Mouse (Mus musculus) layer of hippocampus, adult 8-10 months (tissue): ENCODE measurements around the gene Tbc1d16. TPM values are rescaled to one million over a fixed set of nuclear protein-coding genes. Genes with fewer than 3 reads are reported as not detected.

Experiments
- DNase-seq, 2 experiments: peaks; one replicate each; pipeline ENCODE4 v3.0.0; 2022; ENCODE audit warnings: low spot score in 2 of 2
- total RNA-seq, 4 experiments: library from RNA; stranded (reverse); gene quantifications; 2 replicates each; pipeline ENCODE4 v1.2.4; 2022

Gene Tbc1d16
- total RNA-seq, 4 experiments from 2014 or later = 35.4 to 39.4 (median 36.7) TPM

DNA sequence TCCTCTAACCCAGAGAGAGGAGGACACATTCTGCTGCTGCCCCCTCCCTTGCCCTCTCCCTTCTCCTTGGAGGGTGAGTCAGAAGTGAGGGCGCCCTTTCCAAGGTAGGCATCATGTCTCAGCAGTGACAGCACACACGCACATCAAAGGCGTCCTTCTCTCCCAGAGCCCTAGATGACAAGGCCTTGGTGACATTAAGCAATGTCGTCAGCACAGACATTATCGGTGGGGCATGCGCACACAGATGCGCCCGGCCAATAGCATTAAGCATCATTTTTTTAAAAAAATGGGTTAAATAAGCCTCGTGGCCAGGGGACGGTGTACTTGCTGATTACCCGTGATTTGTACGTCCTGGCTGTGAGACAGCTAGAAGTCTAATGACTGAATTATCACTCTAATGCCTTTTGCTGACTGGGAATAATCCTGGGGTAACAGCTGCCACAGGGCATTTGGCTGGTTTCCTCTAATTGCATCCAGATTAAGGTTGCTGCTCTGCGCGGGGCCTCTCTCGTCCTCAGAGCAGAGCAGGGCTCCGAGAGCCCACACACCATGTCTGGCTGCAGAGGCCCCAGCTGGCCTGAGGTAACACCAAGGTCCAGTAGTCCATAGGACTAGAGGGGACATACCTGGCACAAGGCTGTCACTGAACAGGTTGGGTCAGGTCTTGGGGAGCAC is 83.4 kb downstream of the Tbc1d16 start:
- no peak for DNase-seq

DNA sequence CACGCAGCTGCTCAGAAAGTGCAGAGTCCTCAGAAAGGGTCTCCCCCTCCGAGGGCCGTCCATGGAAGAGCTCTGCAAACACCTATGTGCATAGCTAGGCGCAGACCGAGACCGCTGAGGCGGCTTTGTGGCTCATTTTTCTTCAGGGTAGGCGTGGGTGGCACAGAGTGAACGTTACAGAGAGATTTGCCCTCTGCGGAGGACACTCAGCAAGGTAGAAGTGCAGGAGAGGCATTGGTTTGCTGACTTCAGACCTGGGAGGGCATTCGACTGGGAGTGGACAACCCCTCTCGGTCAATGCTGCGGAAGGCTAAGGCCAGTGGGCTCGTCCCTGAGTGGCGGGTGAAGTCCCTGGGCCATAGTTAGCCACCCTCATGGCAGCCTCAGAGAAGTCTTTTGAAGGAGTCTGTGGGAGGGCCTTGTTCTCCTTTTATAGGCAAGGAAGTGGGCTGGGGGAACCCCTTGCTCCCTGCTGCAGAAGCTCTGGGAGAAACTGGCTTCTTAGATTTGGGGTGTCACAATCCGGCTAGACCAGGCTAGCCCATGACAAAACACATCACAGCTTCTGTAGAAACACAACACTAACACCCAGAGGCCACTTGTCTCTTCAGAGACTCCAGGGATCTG is 84.8 kb downstream of the Tbc1d16 start:
- no peak for DNase-seq

DNA sequence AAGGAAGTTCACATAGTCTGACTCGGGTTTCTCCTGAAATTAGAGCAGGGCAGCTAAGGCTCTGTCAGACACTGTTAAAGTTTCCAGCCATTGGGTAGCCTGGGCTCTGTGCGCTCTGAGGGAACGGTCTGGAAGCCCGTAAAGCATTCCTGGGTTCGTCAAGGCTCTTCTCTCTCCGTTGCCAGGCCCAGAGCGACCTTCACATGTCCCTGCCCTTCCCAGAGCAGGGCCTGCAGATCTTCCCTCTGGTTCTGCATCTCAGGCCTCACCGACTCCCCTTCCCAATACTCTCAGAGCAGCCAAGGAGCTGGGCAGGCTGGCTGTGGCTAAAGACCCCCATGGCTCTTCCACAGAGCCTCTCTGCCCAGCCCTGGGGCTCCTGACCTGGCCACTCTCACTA is 85.7 kb downstream of the Tbc1d16 start:
- DNase-seq = no peak

DNA sequence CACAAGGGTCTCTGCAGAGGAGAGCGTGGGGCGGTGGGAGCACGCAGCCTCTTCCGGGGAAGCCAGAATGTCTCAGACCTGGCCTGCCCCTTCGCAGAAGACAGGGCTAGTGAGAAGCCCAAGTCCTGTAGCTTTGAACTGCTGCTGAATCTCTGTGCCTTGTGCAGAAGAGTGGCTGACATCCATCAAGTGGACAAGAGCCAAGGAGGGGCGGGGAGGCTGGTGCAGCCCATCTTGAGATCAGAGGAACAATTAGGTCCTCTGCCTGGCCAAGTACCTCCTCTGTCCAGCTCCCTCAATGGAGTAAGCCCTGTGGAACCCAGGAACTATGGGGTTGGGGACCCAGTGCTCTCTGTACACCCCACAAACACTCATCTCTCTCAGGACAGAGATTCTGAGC is 89.3 kb downstream of the Tbc1d16 start:
- no peak for DNase-seq

DNA sequence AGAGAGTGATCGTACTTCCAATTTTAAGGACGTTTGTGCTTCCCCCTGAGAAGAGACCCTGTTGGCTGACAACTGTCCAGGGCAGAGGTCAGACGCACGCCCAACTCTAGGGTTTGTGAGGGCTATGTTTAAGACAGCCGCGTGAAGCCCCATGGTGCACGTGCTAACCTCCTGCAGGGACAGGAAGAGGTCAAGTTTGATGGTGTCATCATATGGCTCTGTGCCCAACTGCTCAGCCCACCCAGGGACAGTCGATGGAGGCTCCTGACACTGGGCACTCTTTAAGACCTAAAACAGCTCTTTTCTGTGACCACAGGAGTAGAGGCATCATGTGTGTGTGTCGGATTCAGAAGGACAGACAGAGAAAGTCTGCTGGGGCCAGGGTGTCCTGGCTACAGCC is 90.1 kb downstream of the Tbc1d16 start:
- DNase-seq = no peak

DNA sequence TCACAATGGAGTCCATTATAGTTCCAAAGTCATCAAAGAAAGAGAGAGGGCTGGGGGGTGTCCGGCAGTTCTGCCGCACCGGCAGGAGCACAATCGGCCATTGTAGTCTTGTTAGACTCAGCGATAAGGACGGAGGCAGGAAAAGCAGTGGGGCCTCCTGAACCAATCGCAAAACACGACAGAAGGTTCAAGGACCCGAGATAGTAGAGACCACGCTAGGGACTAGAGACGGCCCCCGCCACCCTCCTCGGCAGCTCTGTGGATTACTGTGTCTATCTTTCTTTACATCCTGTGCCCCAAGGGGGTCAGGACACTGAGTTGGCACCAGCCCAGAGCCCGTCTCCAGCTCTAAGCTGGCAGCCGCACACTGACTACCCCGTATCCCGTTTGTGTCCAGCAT is 93.7 kb downstream of the Tbc1d16 start:
- DNase-seq = no peak

DNA sequence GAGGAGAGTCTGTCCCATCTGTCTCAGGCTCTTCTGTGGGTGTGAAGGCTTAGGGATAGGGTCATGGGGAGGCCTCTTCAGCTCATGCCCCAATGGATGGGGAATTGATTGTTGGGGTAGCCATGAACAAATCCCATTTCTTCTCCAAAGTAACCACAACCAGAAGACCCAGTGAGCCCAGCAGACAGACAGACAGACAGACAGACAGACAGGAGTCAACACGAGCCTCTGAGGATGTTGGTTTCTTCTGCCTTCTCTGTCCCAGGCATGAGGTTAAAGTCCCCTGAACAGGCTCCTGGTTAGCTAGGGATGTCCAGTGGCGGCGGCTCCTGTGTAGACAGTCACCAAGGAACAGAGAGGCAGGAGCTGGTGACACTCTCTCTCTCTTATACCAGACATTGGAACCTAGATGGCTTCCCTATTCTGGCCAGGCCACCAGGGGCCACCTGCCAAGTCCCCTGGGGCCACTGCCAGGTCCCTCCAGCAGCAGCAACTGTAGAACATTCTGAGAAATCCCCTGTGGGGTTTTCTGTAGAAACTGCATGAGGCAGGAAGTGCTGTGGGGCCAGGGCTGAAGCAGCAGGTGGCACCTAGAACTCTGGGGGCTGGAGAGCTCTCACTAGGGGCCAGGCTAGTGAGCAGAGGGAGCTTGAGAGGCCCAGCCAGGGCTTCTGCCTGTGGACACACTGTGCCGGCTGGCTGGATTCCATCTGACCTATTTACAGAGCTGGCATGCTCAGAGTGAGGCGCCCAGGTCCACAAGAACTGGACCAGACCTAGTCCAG is 94.7 kb downstream of the Tbc1d16 start:
- DNase-seq = peak; percentile 32 to 50

DNA sequence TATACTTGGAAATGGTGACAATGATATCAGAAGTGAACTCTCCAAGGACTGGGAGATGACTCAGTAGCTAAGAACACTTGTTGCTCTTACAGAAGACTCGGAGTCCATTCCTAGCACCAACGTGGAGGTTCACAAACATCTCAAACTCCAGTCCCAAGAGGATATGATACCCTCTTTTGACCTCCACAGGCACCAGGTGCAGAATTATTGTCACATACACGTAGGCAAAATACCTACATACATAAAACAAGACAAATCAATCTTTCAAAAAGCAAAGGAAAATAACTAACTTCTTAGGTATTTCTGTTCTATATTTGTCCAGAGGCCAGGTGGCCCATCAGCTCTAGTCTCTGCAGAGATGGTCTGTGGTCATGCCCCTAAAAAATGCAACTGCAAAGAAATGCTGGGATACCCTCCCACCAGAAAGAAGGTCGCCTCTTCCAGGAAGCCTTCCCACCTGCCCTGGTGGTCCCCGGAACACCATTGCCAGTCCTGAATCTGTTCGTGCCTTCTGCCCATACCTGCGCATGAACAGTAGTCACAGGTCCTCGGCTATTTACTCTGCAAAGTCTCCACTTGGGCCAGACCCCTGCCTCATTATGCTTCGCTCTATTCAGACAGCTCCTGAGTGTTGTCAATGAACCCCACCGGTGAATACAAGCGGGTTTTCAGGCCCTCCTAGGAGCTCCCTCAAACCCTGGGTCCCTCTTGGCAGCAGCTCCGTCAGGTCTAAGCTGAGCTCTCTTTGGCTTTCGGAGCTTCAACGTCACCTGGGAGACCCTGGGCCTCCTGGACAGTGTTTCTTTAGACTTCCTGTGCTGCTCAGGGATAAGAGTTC is 95.9 kb downstream of the Tbc1d16 start:
- no peak for DNase-seq

DNA sequence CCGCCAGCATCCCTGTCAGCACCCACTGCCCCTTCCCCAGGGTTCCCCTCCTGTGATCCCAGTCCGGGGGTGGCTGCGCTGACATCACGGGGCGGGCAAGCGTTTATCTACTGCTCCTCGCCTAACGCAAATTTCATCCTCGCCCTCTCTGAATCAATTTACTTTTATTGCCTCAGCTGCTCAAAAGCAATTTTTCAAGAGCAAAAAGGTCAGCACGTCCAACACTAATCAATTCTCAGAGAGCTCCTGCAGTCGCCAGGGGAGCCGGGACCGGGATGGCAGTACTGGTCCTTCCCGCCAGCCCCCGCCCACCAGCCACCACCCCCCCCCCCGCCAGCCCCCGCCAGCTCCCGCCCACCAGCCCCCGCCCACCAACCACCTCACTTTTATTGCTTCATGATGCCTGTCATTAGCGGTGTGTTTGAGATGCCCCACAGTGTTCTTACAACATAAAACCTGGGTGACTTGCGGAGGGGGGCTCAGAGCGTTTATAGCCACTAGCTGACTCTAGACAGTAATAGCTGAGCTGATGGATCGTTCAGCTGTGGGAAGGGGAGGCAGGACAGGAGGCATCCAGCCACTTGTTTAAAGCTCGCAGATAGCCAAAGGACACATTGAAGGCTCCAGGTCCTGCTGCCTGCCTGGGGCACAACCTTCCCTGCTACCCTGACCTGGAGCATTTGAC is 98.1 kb downstream of the Tbc1d16 start:
- no peak for DNase-seq

DNA sequence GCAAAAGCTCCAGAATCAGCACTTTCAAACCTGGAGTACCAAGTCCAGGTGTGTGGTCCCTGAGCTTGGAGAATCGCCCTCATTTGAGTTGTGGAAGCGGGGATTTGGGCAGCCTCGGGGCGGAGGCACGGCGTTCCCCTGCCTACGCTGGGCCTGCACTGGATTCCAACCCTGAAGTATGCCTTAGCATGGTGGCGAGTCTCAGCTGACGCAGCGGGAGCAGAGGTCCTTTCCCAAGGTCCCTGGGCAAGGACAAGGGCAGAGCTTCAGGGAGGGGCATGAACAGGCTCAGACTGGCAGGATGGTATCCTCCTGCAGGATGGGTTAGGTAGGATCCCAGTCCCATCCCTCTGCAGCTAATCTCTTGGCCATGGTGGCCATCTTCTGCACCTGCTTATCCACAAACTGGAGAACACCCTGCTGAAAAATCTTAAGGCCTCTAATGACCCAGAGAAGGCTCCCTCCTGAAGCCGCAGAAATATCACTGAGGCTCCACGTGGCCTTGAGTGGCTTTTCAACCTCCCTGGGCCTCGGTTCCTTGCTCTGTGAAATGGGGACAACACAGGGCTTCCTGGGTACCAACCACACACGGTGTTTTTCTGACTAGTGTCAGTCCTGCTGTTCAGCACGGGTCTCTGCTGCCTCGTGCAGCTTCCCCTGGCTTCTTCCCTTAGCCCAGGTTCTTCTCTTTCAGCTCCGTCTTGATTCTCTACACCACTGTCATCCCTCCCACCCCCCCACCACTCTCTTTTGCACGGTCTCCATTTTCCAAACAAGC is 98.8 kb downstream of the Tbc1d16 start:
- no peak for DNase-seq

DNA sequence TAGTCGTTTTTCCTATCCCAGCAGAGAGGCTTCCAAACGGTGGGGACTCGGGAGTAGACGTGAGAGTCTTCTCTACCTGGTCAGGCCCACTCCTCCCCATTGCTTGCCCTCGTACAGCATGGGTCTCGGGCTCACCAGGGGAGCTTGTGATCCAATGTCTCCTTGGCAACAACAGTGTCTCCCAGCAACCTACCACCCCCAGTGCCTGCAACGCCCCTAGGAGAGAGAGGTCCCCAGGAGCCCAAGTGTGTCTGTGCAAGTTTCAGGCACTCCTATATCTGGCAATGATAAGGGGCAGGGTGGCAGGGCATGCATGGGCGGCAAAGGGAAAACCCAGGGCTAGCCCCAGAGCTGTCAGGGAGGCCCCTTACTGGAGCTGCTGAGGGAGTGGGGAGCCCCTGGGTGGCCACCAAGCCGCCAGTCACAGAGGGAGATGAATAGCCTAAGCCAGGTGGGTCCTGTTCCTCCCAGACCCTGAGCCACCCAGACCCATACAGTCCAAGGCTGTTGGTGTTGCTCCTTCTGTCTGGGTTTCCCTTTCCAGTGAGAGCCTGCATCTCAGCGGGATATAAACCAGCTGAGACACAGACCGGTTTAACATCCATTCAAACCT is 99.5 kb downstream of the Tbc1d16 start:
- DNase-seq = no peak

DNA sequence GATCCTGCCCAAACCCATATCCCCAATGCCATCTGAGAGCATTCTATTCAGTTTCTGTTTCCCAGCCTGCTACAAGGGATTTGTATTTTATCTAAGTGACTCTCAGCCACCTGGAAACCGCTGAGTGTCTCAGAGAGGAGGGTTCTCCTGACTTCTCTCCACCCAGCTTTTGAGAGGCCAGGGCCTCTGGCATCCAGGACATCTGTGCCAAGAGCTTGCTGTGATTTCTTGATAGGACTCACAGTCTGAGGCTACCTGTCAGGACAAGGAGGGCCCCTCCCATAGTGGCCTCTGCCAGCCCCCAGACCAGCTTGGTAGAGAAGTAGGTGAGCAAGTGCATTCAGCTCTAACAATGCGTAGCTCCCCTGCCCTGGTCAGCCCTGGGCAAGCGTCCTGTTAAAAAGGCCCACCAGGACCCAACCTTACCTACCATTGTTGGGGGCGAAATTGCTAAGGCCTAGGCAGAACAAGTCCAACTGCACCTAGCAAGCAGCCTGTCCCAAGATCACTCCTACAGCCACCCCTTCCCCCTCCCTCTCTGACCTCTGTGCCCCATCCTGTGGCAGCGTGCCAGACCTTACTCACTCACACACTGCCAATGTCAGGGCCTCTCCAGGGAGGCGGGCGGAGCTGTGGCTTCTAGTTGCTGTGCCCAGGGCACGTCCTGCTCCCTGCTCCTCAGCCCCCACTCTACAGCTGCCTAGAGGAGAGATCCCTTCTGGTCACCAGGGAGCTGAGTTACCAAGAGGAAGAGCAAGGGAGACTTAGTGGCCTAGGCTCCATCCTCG is 100.4 kb downstream of the Tbc1d16 start:
- no peak for DNase-seq

DNA sequence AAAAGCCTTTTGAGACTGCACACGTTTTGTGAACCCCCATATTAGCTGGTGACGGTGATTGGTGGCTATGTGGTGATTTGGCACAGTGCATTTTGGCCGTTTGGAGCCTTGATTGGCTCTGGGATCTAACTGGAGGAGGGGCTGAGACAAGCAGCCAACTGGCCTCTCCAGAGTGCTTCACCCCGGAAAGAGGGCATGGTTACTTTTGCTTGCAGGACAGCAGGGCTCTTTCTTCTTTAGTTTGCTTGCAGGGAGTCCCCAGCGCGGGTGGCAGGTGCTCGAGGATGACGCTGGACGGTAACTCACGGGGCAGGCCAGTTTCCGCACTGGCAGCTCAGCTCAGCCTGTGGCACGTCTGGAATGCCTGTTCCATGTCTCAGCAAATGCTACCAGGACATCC is 101.2 kb downstream of the Tbc1d16 start:
- no peak for DNase-seq

DNA sequence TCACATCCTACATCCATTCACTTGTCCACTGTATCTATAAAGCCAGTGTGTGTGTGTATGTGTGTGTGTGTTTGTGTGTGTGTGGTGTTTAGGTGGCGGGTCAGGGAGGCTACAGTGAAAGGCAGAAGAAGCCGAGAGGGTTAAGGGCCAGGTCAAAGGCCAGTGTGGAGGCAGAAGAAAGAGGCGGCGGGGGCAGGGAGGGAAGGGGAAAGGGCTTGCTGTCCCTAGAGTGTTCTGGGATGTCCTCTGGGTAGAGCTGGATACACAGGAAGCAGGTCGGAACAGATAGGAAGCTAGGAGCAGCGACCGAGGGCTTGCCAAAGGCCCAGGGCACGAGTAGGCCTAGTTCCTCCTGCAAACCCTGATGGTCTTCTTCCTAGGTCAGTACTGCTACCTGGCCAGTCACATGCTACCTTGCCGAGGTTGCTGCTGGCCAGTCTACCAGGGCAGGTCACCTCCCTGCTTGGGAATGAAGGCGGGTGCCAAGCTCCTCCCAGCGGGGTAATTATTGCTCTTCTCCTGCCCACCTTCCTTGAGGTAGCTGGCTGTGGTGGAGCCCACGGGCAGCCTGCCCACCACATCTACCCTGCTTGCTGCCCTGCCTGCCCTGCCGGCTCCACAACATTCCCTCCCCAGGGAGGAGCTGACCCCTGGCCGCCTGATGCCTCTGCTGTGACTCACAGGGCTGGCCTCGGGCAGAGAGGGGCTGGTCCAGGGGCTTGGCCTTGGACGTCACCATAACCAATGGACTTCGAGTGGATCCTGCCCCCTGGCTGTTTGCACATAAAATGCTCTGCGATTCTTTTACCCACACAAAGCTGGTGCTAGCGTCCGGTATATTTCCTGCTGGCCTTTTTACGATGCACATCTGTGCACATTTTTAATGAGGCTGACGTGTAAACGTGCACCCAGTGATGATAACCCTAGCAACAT is 102.1 kb downstream of the Tbc1d16 start:
- peak; percentile 45 to 46 for DNase-seq

DNA sequence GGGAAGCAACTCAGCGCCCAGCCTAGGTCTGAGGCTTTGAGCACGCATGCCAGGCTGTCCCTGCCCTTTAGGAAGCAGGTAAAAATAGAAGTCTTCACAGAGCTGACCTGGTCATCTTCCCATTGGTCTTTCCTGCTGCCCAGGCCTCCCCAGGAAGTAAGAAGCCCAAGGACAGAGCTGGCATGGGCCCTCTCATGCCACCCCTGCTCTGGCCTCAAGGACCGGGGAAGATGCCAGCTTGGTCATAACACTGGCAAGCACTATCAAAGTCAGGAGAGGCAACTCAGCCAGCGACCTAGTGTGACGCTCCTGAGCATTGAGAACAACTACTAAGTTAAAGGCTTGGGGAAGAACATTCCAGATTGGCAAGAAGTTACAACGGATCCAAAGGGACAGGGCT is 103.8 kb downstream of the Tbc1d16 start:
- no peak for DNase-seq

DNA sequence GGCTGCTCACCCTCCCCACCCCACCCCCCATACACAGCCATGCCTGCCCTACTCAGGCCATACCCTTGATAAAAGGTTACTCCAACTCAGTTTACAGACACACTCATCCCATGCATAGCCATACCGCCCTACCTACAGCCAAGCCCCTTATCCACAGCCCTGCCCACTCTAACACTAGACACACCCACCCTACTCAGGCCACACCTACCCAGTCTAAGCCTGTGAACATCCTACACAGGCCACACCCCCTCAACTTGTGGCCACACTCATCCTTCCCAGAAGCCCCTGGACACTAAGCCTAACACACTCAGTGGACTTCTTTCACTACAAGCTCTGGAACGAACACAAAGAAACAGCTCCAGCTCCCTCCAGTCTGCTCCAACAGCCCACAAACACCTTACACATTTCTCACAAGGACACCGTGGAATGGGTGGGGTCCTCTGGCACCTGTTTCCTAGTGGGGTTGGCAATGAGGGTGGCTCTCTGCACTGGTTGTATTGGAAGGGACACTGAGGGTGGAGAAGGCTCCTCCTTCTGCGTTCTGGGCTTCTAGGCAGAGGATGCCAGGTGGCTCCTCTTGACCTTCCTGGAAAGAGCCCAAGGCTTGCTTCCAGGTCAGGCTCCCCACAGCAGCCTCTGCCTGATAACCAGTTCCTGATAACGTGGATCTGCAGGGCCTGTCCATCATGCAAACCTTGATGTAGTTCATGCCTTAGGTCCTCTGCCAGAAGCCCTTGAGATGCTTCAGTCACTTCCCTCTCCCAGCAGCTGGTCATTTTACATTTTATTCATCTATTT is 104.6 kb downstream of the Tbc1d16 start:
- DNase-seq = no peak

DNA sequence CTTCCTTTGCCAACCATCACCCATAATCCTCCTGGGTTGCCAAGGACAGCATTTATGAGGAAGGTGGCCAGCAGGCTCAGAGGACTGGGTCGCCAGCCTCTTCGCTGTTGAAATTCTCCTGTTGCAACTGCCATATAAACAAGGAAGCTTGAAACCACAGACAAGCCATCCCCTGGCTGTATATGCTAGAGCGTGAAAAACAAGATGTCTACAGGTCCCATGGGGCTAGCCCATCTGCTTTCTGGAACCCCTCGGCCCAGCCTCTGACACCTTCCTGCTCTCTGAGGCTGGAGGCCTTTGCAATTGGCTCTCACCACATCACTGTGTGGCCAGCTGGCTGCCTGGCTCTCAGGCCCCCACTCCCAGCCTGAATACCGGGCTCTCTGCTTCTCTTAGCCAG is 105.9 kb downstream of the Tbc1d16 start:
- DNase-seq = no peak
